Mouse (Mus musculus): ENCODE measurements around the gene Cap2. TPM values are rescaled to one million over a fixed set of nuclear protein-coding genes. Genes with fewer than 3 reads are reported as not detected.

Cap2 gene
- total RNA-seq, 2 experiments from 2014 or later: 0.39 TPM; not detected in 1

- ATAC-seq (replicated peaks; ENCODE audit: poor library complexity): no peak
Measured at GRCm38 (mm10) chr13:46554736-46555135, 53.1 kb downstream of the Cap2 start.

DNA sequence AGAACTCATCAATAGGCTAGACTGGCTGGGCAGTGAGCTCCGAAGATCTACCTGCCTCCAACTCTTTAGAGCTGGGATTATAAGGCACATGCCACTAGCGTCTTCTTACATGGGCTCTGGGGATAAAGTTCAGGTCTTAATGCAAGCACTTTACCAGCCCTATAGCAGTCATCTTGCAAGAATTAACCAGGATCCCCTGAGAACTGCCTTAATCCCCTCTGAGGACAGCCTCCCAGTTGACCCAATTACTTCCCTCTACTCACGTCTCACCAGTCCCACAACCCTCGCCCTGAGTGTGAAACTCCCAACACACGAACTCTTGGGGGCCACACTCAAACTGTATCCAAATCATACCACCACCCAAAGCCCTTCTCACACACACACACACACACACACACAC is 64.3 kb downstream of the Cap2 start:
- ATAC-seq (replicated peaks; ENCODE audit: poor library complexity): no peak

DNA sequence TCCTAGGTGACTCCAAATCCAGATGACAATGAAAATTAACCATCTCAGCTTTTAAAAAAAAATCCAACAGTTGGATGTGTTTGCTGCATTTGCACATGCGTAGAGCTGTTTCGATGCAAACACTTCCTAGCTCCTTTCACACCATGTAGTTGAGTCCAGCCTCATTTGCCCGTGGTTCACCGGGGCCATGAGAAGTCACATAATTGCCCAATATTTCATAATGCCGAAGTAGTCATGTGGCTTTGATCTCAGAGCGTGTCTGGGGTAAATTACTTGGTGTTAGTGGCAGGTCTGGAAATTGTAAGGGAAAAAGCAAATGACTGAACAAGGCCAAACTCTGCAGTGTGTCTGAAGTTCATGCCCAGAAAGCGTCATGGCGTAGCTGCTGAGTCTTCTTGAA is 67.8 kb downstream of the Cap2 start:
- ATAC-seq (replicated peaks; ENCODE audit: poor library complexity): 0 out of 2 replicates have a peak, but pooled peaks have one; percentile 26

- peak; percentile 20; the same call in 1 of the 2 replicates for ATAC-seq (replicated peaks; ENCODE audit: poor library complexity)
Measured at GRCm38 (mm10) chr13:46571141-46571592, 69.5 kb downstream of the Cap2 start.

- no peak for ATAC-seq (replicated peaks; ENCODE audit: poor library complexity)
Measured at GRCm38 (mm10) chr13:46571961-46572647, 70.5 kb downstream of the Cap2 start.

DNA sequence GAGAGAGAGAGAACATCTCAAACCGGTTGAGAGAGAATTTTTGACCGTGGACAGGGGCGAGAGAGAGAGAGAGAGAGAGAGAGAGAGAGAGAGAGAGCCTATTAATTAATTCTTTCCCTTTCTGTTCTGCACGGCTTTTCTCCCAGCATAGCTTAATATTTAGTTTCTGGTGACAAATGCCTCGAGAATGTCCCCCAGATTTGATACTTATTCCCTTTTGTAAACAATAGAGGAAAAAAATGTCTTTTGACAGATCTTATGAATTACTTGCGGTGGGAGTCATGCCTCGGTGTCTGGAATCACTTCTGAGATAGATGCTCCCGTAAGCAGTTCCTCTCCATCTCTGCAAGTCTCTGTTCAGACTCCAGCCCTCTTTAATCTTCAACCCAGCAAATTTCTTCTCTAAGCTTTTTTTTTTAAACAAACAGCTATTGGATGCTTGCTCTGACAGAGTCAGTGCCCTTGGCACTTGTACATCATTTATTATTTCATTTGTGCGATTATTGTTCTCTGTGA is 71.1 kb downstream of the Cap2 start:
- no peak for ATAC-seq (replicated peaks; ENCODE audit: poor library complexity)

DNA sequence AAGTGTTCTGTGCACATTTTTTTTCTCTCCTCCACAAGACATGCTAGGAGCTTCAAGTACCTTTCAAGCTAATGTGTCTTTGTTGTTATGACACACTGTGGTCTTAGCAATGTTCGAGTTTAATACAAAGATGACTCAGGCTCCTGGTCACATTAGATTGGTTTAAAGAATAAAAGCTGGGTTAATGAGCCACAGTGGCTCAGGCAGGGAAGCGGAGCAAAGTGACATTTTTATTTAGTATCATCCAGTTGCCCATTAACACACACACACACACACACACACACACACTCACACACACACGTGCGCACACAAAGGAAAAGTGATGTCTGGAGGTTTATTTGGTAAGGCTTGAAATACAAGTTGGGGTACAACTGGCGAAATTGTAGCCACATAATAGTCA is 72.6 kb downstream of the Cap2 start:
- no peak for ATAC-seq (replicated peaks; ENCODE audit: poor library complexity)

DNA sequence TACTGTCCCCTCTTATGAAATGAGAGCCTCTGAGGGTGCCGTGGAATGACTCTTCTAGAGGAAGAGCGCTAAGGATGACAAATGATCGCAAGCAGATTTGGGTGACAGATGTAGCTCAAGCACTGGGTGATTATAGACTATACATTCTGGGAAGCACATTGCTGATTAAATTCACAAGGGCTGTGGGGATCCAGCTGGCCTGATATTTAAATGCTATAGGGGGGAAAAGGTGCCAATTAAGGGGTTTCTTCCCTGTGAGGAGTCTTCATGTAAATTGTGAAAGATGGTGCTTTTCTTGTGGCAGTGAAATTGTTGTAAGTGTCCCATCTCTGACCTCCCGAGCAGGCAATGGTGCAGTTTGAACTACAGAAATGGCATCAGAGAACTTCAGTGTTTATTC is 73.1 kb downstream of the Cap2 start:
- no peak for ATAC-seq (replicated peaks; ENCODE audit: poor library complexity)

DNA sequence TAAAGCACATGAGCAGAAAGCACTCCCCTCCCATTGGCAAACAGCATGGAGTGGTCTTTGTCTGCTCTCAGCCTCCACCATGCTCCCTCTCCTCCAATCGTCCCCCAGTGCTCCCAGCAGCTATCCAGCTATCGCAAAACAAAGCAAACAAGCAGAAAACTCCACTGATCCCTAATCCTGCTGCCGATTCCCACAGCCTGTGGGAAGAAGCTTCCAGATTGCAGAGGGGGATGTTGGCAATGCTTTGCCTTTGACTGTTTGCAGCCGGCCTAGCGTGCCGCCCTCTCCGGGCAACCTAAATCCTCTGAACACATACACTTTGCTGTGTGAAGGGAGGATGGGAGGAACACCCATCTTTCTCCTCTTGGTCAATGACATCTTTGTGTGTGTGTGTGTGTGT is 83.2 kb downstream of the Cap2 start:
- no peak for ATAC-seq (replicated peaks; ENCODE audit: poor library complexity)

DNA sequence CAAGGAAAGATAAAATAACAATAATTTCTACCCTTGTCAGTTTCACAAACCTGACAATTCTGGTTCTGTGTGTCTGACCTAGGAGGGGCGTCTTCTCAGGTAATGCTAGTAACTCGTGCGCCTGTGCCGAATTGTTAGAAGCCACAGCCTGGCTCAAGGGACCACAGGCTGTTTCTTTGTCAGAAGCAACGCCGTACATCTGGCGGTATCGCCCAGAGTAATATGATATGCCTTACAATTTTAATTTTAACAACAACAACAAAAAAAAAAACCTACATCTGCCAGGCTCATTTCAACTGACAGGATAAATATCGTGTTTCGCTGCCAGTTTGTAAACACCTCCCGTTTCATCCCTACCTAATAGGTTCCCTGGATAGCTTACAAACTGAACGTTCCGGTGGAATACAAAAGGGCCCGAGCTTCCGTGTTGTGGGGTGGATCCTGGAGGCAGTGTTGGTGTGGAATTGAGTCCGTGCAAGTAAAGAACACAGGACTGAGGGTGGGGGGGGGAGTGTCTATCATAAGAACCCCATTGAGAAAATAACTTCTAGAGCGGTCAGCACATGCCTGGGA is 86.2 kb downstream of the Cap2 start:
- no peak for ATAC-seq (replicated peaks; ENCODE audit: poor library complexity)

DNA sequence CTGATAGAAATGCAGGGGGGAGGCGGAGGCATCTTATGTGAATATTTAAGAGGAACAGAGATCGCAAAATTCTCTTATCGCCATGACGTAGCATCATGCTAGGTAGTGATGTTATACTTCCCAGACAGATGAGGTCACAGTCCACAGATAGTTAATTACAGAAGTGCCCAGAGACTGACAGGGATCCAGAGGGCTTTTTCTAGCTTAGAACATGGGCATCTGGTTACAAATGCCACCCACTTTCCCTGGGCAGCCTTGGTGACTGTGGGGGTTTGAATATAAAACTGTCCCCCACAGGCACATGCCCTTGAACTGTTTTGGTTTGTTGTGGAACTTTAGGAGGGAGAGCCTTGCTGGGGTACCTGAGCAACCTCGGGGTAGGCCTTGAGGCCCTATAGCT is 87.0 kb downstream of the Cap2 start:
- ATAC-seq (replicated peaks; ENCODE audit: poor library complexity): no peak

- no peak for ATAC-seq (replicated peaks; ENCODE audit: poor library complexity)
Measured at GRCm38 (mm10) chr13:46590885-46591284, 89.2 kb downstream of the Cap2 start.

DNA sequence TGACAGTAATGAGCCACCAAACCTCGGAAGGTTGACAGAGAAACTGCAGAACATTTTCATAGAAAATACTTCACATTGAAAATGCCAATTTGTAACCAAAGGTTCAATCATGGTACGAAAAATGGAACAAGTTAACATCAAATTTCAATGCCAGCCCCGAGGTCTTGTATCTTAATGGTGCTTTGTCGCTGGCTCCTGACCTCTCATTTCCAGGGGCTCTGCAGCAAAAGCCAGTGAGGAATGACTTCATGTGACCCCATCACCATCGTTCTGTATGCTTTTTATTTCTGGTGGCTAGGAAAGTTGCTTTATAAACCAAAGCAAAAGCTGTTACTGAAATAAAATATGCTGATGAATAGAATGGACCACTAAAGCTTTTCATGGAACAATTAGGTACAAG is 99.0 kb downstream of the Cap2 start:
- no peak for ATAC-seq (replicated peaks; ENCODE audit: poor library complexity)

DNA sequence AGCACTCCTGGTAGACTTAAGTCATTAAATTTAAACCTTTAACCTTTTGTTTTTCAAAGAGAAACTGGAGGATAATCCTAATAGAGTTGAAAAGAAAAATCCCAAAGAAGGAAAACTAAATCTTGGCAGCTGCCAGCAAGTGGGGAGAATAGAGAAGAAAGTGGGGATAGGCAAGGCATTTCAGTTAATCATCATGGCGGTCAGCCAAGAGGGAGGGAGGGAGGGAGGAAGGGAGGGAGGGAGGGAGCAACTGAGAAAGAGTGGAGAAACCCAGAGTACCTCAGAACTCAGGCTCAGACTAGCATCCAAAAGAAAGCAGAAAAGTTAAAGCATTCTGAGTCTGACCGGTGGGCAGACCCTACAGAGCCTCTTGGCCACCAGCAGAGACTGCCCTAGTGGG is 99.7 kb downstream of the Cap2 start:
- no peak for ATAC-seq (replicated peaks; ENCODE audit: poor library complexity)

DNA sequence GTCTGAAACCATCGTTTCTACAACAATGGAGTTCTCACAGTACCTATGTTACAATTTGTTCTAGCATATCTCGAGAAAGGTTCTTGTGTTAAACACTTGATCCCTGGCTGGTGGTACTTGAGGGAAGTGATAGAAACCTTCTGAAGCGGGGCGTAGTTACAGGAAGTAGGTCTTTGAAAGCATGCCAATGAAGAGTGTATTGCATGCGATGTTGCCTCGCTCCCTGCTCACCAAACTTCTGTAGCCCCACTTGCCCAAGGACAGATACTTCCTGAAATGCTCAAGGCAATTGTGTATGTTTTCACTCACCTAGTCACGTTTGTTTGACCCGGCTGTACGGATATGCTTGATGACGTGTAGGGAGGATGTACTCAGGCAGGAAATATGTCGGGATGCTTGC is 101.0 kb downstream of the Cap2 start:
- 0 out of 2 replicates have a peak, but pooled peaks have one; percentile 26 for ATAC-seq (replicated peaks; ENCODE audit: poor library complexity)

- ATAC-seq (replicated peaks; ENCODE audit: poor library complexity): no peak
Measured at GRCm38 (mm10) chr13:46611033-46611432, 109.4 kb downstream of the Cap2 start.

GRCm38 (mm10) chr13:46613694-46614272 is 112.1 kb downstream of the Cap2 start:
- no peak for ATAC-seq (replicated peaks; ENCODE audit: poor library complexity)

- no peak for ATAC-seq (replicated peaks; ENCODE audit: poor library complexity)
Measured at GRCm38 (mm10) chr13:46616673-46617362, 115.2 kb downstream of the Cap2 start.

DNA sequence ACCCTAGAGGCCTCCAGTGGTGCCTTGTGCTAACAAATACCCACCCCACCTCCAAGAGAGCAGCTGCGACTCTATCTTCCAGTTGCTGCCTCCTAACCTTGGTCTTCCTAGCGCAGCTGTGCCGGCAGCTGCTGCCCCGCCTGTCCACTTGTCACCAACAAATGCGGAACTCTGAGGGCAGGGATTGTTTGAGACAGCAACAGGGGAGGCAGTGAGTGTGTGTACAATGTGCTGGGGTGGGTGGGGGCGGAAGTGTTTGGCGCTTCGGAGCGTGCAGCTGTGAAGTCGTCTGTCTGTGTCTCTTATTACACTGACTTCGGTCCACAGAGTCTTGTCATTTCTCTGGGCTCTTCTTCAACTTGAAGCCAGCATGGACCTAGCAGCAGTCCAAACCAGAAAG is 118.0 kb downstream of the Cap2 start:
- peak; percentile 76 for ATAC-seq (replicated peaks; ENCODE audit: poor library complexity)

DNA sequence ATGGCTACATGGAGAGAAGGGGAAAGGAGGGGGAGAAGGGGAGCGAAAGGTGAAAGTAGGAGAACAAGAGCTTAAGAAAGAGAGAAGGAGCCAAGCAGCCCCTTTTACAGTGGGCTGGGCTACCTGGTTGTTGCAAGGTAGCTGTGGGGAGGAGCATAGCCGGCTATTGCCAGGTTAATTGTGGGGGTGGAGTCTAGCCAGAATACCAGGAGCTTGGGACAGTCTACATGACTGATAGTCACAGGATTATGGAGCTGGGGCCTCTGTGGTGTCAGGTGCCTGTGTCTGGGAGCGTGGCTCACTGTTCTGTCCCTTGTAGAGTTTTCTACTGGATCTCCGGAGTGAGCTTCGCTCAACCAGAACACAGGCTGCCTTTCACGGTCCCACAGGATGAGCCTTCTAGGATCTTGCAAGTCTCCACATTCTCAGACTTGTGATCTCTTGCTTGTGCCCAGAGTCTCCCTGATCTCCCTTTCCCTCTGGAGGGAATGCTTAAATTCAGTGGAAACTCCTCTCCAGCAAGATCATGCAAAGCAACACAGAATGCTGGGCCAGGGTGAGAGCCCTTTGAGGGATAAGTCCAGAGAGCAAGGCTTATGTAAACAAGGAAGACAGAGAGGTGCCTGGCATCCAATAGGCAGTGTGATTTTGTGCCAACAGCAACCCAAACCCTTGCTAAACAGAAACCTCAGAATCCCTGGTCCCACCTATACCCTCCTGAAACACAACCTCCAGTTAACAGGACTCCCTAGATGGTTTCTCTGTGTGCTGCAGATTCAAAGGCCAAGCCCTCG is 119.5 kb downstream of the Cap2 start:
- ATAC-seq (replicated peaks; ENCODE audit: poor library complexity): no peak

DNA sequence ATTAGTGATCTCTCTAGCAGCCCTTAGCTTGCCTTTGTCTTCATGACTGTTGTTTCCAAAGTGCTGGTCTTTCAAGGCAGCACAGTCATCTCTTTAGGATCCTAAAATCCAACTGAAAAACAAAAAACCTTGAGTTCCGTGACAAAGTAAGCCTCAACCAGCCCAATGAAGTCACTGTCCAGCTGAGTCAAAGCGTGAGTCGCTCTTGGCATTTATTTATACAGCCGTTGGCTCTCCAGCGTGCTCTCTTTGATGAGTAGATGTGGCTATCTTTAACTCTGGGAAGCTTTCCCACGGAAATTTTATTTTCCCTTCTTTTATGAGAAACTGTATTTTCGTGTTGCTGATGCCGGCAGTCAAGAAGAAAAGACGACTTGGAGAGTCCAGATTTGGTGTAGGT is 125.0 kb downstream of the Cap2 start:
- no peak for ATAC-seq (replicated peaks; ENCODE audit: poor library complexity)
